Mouse (Mus musculus): ENCODE measurements at regions not wholly inside any gene's neighbourhood (a gene's known extent, or its start where the extent isn't known, plus 50 kb on each side); places are given as distances from the start of the nearest gene placed in this dataset.

DNA sequence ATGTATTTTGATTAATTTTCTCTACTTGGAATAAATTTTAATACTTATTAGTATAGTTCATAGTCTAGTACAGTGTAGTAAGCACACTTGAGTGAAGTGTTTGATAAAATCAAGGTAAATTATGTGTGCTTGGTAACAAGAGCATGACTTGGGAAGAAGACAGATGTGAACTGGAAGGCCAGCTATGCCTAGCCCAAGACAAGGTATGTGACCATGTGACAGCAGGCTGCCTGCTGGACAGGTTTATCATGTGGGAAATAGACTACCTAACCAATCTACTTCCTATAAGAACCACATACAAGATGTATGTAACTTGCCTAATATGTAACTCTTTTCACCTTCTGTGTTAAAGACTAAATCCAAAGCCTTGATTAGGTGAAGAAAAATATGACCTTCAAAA lies 122.5 kb downstream of the Areg start:
- TF ChIP-seq TCF12 (IDR thresholded peaks at IDR 0.05; ENCODE audit: insufficient read depth, poor library complexity, severe bottlenecking) (no peak), TCF3 (IDR thresholded peaks at IDR 0.05; ENCODE audit: insufficient read length, low read depth) (no peak), REST (IDR thresholded peaks at IDR 0.05; ENCODE audit: insufficient read depth, insufficient read length) (no peak), POLR2AphosphoS2 (IDR thresholded peaks at IDR 0.05; ENCODE audit: insufficient read length, low read depth) (no peak), MYOG (IDR thresholded peaks at IDR 0.05; ENCODE audit: control insufficient read depth in 1 of 3, insufficient read depth in 1 of 3, insufficient read length in 2 of 3, low read depth in 2 of 3) (no peak), MAX (IDR thresholded peaks at IDR 0.05; ENCODE audit: low read depth) (no peak), USF1 (IDR thresholded peaks at IDR 0.05; ENCODE audit: low read depth) (no peak), CEBPB (IDR thresholded peaks at IDR 0.05; ENCODE audit: insufficient read depth, poor library complexity, severe bottlenecking) (no peak), MYOD1 (IDR thresholded peaks at IDR 0.05; ENCODE audit: control insufficient read depth in 1 of 3, insufficient read length in 2 of 3, low read depth in 2 of 3) (no peak), E2F4 (IDR thresholded peaks at IDR 0.05; ENCODE audit: insufficient read depth) (no peak), POLR2A (IDR thresholded peaks at IDR 0.05; ENCODE audit: insufficient read length, low read depth) (no peak), SRF (IDR thresholded peaks at IDR 0.05; ENCODE audit: control insufficient read depth, insufficient read length, low read depth) (no peak)
- H3K4me3 ChIP-seq, result no peak overlapping the region
- H3K4me2 ChIP-seq (ENCODE audit: low read depth), result no peak overlapping the region
- H3K36me3 ChIP-seq (ENCODE audit: control insufficient read depth, insufficient read depth), result no peaks in the 10 kb centered on the region
- H3K27me3 ChIP-seq (ENCODE audit: control insufficient read depth, insufficient read depth, insufficient read length), result no peaks in the 10 kb centered on the region
- no peaks in the 10 kb centered on the region for H3K79me2 ChIP-seq (ENCODE audit: control insufficient read depth, insufficient read depth)
- H3ac ChIP-seq (ENCODE audit: control insufficient read depth, insufficient read length), result no peak overlapping the region

DNA sequence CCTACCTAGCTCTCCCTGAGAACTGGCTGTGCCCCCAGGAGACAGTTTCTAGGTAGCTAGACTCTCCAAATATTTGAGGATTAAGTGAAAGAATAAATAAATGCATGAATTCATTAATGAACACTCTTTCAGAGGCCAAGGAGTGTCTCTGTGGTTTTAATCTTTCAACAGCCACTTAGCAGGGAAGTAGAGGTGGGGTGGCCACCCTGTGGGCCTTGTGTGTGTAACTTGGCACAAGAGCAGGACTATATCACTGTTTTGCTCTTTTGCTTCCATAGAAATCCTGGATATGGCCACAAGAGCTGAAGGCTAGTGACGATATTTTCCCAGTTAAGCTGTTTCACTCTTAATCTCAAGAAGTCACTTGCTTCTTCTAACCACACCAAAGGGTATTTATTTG lies 123.1 kb downstream of the Areg start:
- H3K4me3 ChIP-seq, result no peak overlapping the region
- H3K79me2 ChIP-seq (ENCODE audit: control insufficient read depth, insufficient read depth), result no peaks in the 10 kb centered on the region
- no peak for TF ChIP-seq USF1 (IDR thresholded peaks at IDR 0.05; ENCODE audit: low read depth)
- TF ChIP-seq POLR2A (IDR thresholded peaks at IDR 0.05; ENCODE audit: insufficient read length, low read depth), result no peak
- no peak for TF ChIP-seq TCF12 (IDR thresholded peaks at IDR 0.05; ENCODE audit: insufficient read depth, poor library complexity, severe bottlenecking)
- no peak for TF ChIP-seq MYOG (IDR thresholded peaks at IDR 0.05; ENCODE audit: control insufficient read depth in 1 of 3, insufficient read depth in 1 of 3, insufficient read length in 2 of 3, low read depth in 2 of 3)
- no peak overlapping the region for H3ac ChIP-seq (ENCODE audit: control insufficient read depth, insufficient read length)
- no peak overlapping the region for H3K4me2 ChIP-seq (ENCODE audit: low read depth)
- no peaks in the 10 kb centered on the region for H3K36me3 ChIP-seq (ENCODE audit: control insufficient read depth, insufficient read depth)
- H3K27me3 ChIP-seq (ENCODE audit: control insufficient read depth, insufficient read depth, insufficient read length), result no peaks in the 10 kb centered on the region

DNA sequence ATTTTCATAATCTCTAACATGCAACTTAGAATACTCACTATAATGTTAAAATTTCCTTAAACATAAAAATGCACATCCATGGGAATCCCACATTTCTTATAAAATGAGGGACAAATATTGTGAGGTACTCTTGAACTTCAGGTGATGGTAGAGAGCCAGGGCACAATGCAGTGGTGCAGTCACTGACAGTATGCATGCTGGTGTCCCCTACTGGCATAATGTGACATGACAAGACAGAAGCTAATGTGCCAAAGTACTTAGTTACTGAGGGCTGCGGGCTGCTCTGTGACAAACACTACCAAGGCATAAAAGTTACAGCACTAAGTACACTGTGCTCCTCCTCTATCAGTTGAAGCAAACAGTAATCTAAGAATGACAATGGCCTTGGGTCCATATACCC lies 131.3 kb downstream of the Areg start:
- TF ChIP-seq MYOG (IDR thresholded peaks at IDR 0.05; ENCODE audit: control insufficient read depth in 1 of 3, insufficient read depth in 1 of 3, insufficient read length in 2 of 3, low read depth in 2 of 3) (no peak), MAX (IDR thresholded peaks at IDR 0.05; ENCODE audit: low read depth) (no peak), CEBPB (IDR thresholded peaks at IDR 0.05; ENCODE audit: insufficient read depth, poor library complexity, severe bottlenecking) (no peak)
- Histone ChIP-seq H3K79me2 (ENCODE audit: control insufficient read depth, insufficient read depth) (no peaks in the 10 kb centered on the region), H3K36me3 (ENCODE audit: control insufficient read depth, insufficient read depth) (no peaks in the 10 kb centered on the region), H3ac (ENCODE audit: control insufficient read depth, insufficient read length) (no peak overlapping the region), H3K4me3 (no peak overlapping the region), H3K27me3 (ENCODE audit: control insufficient read depth, insufficient read depth, insufficient read length) (no peaks in the 10 kb centered on the region), H3K4me2 (ENCODE audit: low read depth) (no peak overlapping the region)

GRCm38 (mm10) chr5:91271416-91271815 lies 131.4 kb downstream of the Btc start:
- no peak overlapping the region for H3ac ChIP-seq (ENCODE audit: control insufficient read depth, insufficient read length)
- H3K4me3 ChIP-seq, result no peak overlapping the region
- no peaks in the 10 kb centered on the region for H3K27me3 ChIP-seq (ENCODE audit: control insufficient read depth, insufficient read depth, insufficient read length)
- H3K79me2 ChIP-seq (ENCODE audit: control insufficient read depth, insufficient read depth), result no peaks in the 10 kb centered on the region
- H3K36me3 ChIP-seq (ENCODE audit: control insufficient read depth, insufficient read depth), result no peaks in the 10 kb centered on the region
- TF ChIP-seq USF1 (IDR thresholded peaks at IDR 0.05; ENCODE audit: low read depth) (no peak), MYOG (IDR thresholded peaks at IDR 0.05; ENCODE audit: control insufficient read depth in 1 of 3, insufficient read depth in 1 of 3, insufficient read length in 2 of 3, low read depth in 2 of 3) (no peak), SRF (IDR thresholded peaks at IDR 0.05; ENCODE audit: control insufficient read depth, insufficient read length, low read depth) (no peak)
- no peak overlapping the region for H3K4me2 ChIP-seq (ENCODE audit: low read depth)

DNA sequence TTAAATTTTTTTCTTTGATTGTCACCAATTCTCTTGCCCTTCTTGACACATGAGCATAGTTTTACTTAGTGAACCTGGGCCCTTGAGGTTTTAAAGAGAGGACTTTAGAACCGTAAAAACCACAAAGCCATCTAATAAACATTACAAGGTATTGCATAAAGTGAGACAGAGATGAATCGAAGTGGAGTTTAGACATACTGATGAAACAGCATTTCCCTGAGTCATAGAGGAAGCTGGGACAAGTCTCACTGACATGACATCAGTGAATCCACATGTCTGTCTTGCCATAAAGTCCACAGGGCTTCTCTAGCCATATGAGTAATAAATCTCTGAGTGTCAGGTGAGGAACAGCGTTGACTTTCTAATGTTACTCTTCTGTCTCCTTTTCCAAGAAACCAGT lies 128.4 kb downstream of the Btc start:
- no peak overlapping the region for H3ac ChIP-seq (ENCODE audit: control insufficient read depth, insufficient read length)
- no peaks in the 10 kb centered on the region for H3K79me2 ChIP-seq (ENCODE audit: control insufficient read depth, insufficient read depth)
- peak overlapping the region; percentile 28 for H3K4me2 ChIP-seq (ENCODE audit: low read depth)
- no peaks in the 10 kb centered on the region for H3K36me3 ChIP-seq (ENCODE audit: control insufficient read depth, insufficient read depth)
- TF ChIP-seq CEBPB (IDR thresholded peaks at IDR 0.05; ENCODE audit: insufficient read depth, poor library complexity, severe bottlenecking) (peak; percentile 91), MAX (IDR thresholded peaks at IDR 0.05; ENCODE audit: low read depth) (no peak)
- no peak overlapping the region for H3K4me3 ChIP-seq
- no peaks in the 10 kb centered on the region for H3K27me3 ChIP-seq (ENCODE audit: control insufficient read depth, insufficient read depth, insufficient read length)

DNA sequence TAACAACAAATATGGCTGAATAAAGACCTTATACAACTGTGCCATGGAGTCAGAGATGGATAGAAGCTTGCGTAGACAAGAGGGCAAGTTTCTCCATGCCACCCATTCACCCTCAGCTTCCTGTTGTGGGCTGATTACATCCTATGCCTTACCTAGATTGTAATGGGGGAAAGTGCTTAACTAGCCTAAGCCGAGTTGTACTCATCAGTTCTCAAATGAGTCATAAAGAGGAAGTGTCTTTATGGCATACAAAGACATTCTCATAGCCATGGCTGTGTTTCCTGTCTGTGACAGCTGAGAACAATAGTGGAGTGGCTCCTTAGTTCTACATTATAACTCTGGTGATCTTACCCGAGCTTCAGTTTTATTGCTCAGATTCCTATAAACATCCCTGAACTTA lies 124.3 kb downstream of the Btc start:
- Histone ChIP-seq H3K4me3 (no peak overlapping the region), H3K79me2 (ENCODE audit: control insufficient read depth, insufficient read depth) (no peaks in the 10 kb centered on the region), H3ac (ENCODE audit: control insufficient read depth, insufficient read length) (no peak overlapping the region), H3K27me3 (ENCODE audit: control insufficient read depth, insufficient read depth, insufficient read length) (no peaks in the 10 kb centered on the region), H3K36me3 (ENCODE audit: control insufficient read depth, insufficient read depth) (no peaks in the 10 kb centered on the region), H3K4me2 (ENCODE audit: low read depth) (no peak overlapping the region)
- TF ChIP-seq TCF12 (IDR thresholded peaks at IDR 0.05; ENCODE audit: insufficient read depth, poor library complexity, severe bottlenecking), result no peak
- no peak for TF ChIP-seq E2F4 (IDR thresholded peaks at IDR 0.05; ENCODE audit: insufficient read depth)
- TF ChIP-seq POLR2AphosphoS2 (IDR thresholded peaks at IDR 0.05; ENCODE audit: insufficient read length, low read depth), result no peak
- TF ChIP-seq CEBPB (IDR thresholded peaks at IDR 0.05; ENCODE audit: insufficient read depth, poor library complexity, severe bottlenecking), result no peak
- no peak for TF ChIP-seq MYOG (IDR thresholded peaks at IDR 0.05; ENCODE audit: control insufficient read depth in 1 of 3, insufficient read depth in 1 of 3, insufficient read length in 2 of 3, low read depth in 2 of 3)
- TF ChIP-seq MAX (IDR thresholded peaks at IDR 0.05; ENCODE audit: low read depth), result no peak
- no peak for TF ChIP-seq TCF3 (IDR thresholded peaks at IDR 0.05; ENCODE audit: insufficient read length, low read depth)
- no peak for TF ChIP-seq USF1 (IDR thresholded peaks at IDR 0.05; ENCODE audit: low read depth)
- no peak for TF ChIP-seq SRF (IDR thresholded peaks at IDR 0.05; ENCODE audit: control insufficient read depth, insufficient read length, low read depth)
- no peak for TF ChIP-seq POLR2A (IDR thresholded peaks at IDR 0.05; ENCODE audit: insufficient read length, low read depth)
